Mouse (Mus musculus) spleen, postnatal 14 days (tissue): Measurements from ENCODE around the gene 1700025G04Rik.

ENCODE experiments used
- DNase-seq, 2 experiments: peaks; one replicate each; pipeline ENCODE4 v3.0.0; 2021 to 2022; ENCODE audit warnings: low spot score in 2 of 2

The 1700025G04Rik gene

DNA sequence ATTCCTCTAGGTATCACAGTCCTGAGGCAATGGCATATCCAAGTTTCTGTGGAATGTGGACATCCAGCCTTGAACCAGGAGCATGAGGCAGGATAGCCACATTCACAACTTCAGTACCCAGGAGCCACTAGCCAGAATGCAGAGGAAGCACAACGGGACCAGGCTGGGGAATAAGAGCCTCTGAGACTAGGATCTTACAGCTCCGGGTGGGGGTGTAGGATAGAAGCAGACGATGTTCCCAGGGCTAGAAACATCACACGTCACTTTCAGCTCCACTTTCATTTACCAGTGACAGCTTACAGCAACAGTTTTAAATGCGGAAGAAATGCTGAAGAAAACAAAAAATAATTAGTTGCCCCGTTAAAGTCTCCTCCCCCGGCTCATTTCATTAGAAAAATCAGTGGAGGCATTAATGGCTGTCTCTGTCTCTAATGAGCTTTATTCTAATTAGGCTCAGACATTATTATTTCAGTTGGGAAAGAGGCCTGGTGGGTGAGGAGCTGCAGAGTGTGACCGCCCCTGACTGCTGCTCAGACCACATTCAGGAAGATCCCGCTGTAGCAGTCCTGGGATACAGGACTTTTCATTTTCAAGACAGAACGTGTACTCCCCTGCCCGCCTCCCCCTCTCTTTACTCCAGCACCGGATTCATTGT, 189.1 kb downstream of the 1700025G04Rik start:
- no peak for DNase-seq

GRCm38 (mm10) chr1:151899964-151900363, 190.0 kb downstream of the 1700025G04Rik start:
- no peak for DNase-seq

DNA sequence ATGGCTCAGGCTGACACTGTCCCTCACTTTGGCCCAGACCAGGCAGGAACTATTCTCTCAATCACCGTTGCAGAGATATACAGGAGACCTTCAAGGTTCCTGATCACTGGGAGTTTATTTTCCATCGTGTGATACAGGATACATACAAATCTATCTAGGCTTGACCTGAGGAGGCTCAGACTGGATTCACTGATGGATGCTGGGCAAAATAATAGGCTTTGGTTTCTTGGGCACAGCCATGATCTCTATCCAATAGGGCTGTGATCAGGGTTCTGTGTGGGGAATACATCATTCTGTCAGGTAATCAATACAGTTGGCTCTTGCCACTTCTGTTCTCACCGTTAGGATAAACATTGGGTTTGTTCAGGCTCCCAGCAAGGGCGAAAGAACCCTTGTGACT, 194.5 kb downstream of the 1700025G04Rik start:
- no peak for DNase-seq

GRCm38 (mm10) chr1:151893976-151894375, 195.9 kb downstream of the 1700025G04Rik start:
- no peak for DNase-seq

- DNase-seq, result no peak
Observed at GRCm38 (mm10) chr1:151892008-151892407, 197.9 kb downstream of the 1700025G04Rik start.

- DNase-seq, result no peak
Observed at GRCm38 (mm10) chr1:151891194-151891593, 198.7 kb downstream of the 1700025G04Rik start.

GRCm38 (mm10) chr1:151890041-151890621, 199.8 kb downstream of the 1700025G04Rik start:
- DNase-seq, result no peak

- DNase-seq, result no peak
Observed at GRCm38 (mm10) chr1:151887631-151888030, 202.3 kb downstream of the 1700025G04Rik start.

GRCm38 (mm10) chr1:151887126-151887525, 202.8 kb downstream of the 1700025G04Rik start:
- no peak for DNase-seq

DNA sequence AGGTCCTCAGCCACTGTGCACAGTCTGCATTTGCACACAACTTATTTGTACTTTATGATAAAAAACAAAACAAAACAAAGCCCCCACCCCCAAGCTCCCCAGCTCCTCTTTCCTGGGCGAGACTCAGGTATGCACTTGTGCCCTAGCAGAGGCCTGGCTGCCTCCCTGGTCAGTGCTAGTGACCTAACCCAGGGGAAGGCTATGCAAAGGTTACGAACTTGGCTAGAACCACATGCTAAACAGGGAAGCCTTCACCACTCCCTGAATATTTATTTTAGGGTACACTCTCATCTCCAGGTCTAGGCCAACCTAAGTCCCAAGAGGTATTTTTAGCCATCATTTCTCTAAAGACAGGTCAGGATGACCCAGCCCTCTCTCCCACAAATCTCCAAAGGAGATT, 203.8 kb downstream of the 1700025G04Rik start:
- no peak for DNase-seq

DNA sequence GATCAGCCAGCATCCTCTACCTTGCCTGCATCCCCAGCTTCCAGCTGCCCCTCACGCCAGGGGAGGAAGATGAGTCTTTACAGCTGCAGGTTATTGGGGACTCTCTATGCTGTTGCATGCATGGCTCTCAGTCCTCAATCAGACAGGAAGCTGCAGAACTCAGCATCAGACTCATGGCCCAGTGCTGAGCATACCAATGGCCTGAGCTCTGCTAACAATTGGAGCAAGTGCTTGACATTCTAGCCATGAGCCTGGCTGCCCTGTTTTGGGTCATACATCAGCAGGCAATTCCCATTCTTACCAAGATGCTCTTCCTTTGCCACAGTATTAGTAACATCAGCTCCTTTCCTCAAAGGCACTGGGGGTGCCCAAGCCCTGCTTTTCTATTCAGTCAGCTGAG, 208.7 kb downstream of the 1700025G04Rik start:
- no peak for DNase-seq

DNA sequence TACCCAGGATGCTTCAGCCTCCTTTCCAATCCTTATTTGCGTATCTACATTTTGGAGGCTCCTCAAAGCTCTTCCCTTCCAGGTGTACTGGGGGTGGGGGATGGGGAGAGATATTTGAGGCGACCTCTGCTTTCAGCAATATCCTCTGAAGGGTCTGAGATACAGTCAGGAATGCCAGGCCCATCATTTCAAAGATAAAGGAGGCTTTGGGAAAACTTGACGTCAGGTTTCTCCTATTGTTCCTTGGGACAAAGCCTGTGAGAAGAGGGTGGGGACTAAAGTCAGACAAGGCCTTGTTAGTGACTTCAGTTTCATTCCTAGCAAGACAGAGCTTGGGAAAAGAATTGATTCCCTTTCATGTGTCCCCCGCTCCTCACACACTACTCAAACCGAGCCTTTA, 209.2 kb downstream of the 1700025G04Rik start:
- no peak for DNase-seq

DNA sequence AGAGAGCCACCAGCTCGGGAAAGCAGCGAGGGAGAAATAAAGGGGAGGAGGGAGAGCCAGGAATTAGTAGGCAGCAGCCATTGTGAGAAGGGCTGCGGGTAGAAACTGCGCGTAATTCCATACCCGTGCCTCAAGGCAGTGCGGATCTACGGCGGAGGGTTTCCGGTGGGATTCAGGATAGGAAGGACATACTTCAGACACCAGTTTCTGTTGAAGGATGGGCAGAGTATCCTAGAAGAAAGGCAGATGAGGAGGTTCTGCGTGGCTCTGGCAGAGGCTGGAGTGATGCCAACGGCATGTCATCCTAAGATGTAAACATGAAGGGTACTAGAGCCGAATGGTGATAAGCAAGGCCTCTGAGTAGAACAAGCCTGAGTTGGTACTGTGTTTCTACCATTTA, 210.0 kb downstream of the 1700025G04Rik start:
- no peak for DNase-seq

DNA sequence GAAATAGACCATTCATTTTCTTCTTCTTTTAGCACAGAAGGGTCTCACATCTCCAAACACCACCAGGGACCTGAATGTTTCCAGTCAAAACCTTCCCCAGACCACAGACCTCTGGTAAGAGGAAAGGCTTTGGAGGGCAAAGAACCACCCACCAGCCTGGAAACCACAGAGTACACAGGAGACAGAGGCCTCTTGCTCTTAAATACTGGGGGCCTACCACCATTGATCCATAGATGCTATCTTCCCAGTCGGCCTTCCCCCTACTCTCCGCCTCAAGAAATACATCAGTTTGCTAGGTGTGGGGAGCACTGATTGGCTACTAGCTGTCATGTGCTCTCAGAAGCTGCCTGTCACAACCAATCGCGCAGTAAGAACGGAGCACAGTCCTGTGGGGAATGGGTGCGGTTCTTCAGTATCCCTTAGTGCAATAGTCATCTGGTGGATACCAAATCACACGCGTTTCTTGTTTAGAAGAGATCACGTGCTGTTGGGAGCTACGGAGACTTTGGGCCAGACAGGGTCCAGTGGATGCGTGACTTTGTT, 210.5 kb downstream of the 1700025G04Rik start:
- DNase-seq, result no peak

- DNase-seq, result no peak
Observed at GRCm38 (mm10) chr1:151878411-151878810, 211.5 kb downstream of the 1700025G04Rik start.

- no peak for DNase-seq
Observed at GRCm38 (mm10) chr1:151872971-151873370, 217.0 kb downstream of the 1700025G04Rik start.

DNA sequence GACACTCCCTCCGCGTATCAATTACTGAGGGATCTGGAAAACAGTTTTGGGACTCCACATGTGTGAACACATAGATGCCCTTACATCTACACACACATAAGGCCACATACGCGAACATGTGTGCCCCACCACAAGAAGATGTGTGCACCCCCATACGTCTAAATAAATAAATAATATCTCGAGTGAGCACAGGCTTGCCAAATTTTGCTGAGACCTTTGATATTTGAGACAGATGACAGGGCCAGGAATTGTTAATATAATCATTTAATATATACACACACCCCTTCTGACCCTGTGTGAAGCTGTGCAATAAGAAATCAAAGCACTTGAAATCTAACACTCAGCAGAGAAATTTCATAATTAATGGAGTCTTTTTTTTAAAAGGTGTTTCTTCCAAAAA, 225.6 kb downstream of the 1700025G04Rik start:
- DNase-seq, result no peak

- no peak for DNase-seq
Observed at GRCm38 (mm10) chr1:151863797-151864147, 226.2 kb downstream of the 1700025G04Rik start.

GRCm38 (mm10) chr1:151863135-151863796, 226.7 kb downstream of the 1700025G04Rik start:
- DNase-seq, result no peak

GRCm38 (mm10) chr1:151862109-151862508, 227.8 kb downstream of the 1700025G04Rik start:
- DNase-seq, result no peak

DNA sequence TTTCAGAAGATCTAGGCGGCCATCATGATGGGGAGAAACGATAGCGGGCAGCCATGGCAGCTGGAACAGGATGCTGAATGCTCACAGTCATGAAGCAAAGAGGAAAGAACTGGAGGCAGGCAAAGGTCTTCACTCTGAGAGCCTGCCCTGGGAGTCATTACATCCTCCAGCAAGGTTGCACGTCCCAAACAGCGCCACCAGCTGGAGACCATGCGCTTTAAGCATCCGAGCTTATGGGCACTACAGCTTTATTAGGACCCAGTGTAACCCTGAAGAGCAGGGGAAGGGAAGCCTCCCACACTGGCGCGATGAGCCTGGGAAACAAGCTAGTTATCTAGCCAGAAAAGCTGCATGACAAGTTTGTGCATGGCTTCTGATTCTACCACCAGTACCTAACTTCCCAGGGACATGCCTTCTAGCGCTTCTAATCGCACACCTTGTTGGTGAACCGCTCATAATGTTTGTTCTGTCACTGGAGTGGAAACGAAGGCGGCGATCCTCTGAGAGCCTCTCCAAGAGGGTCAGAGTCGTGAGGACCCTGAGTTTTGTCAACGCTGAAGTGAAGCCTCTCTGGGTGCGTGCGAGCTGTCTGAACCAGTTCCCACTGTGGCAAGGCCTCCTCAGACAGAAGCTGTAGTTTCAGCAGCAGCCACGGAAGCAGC, 228.5 kb downstream of the 1700025G04Rik start:
- DNase-seq, result no peak

DNA sequence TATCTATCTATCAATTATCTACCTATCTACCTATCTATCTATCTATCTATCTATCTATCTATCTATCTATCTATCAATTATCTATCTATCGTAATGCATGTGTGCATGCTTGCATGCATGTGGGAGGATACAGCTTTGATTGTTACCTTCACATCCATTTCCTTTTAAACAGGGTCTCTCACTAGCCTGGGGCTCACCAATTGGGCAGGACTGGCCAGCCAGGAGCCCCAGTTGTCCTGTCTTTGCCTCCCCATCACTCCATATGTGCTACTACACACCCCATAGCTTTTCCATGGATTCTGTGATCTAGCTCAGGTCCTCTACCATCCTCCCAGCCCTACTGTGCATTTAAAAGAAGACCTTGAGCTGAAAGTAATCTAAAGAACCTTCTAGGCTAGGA, 231.5 kb downstream of the 1700025G04Rik start:
- DNase-seq, result no peak
